Mouse (Mus musculus): Measurements from ENCODE around the gene Lctl. TPM values are rescaled to one million over a fixed set of nuclear protein-coding genes. Genes with fewer than 3 reads are reported as not detected.

Lctl gene
- polyA plus RNA-seq, 1 experiment from 2014 or later: not detected

Other genes with a start within 250 kb of the Lctl start
- 18.7 and 30.8 TPM in 2 replicates for gene Smad6, start 95.1 kb upstream of the Lctl start, polyA plus RNA-seq (2014; fragmentation: Nextera tagmentation; extraction: Ambion mirVana)
- 18.2 and 18.6 TPM in 2 replicates for gene Zwilch, start 56.0 kb downstream of the Lctl start, polyA plus RNA-seq (2014; fragmentation: Nextera tagmentation; extraction: Ambion mirVana)
- gene Rpl4, start 56.2 kb downstream of the Lctl start, polyA plus RNA-seq (2014; fragmentation: Nextera tagmentation; extraction: Ambion mirVana): 778 and 789 TPM in 2 replicates
- 27.6 and 29.8 TPM in 2 replicates for gene Snapc5, start 62.1 kb downstream of the Lctl start, polyA plus RNA-seq (2014; fragmentation: Nextera tagmentation; extraction: Ambion mirVana)
- gene Uchl4, start 118.1 kb downstream of the Lctl start, polyA plus RNA-seq (2014; fragmentation: Nextera tagmentation; extraction: Ambion mirVana): 1.8 and 2.8 TPM in 2 replicates
- gene Map2k1, start 136.5 kb downstream of the Lctl start, polyA plus RNA-seq (2014; fragmentation: Nextera tagmentation; extraction: Ambion mirVana): 89.2 and 92.4 TPM in 2 replicates
- 117 and 119 TPM in 2 replicates for gene Tipin, start 164.4 kb downstream of the Lctl start, polyA plus RNA-seq (2014; fragmentation: Nextera tagmentation; extraction: Ambion mirVana)
- 19.3 and 20.1 TPM in 2 replicates for gene Dis3l, start 224.1 kb downstream of the Lctl start, polyA plus RNA-seq (2014; fragmentation: Nextera tagmentation; extraction: Ambion mirVana)

Data from heart, embryonic 14.5 days (tissue).